Mouse (Mus musculus) gastrocnemius, postnatal 36 days (tissue): ENCODE data around the gene Ptrh2. TPM values are rescaled to one million over a fixed set of nuclear protein-coding genes. Genes with fewer than 3 reads are reported as not detected.
A peak's percentile ranks its signal among the peaks of the same experiment; 100 is the strongest.

ENCODE experiments used
- DNase-seq, 2 experiments: peaks; one replicate each; pipeline ENCODE4 v3.0.0; 2022
- intact Hi-C: fragments of 180-260 bp; cut with DNase I; formaldehyde crosslinking; loops from one replicate; pipeline ENCODE4 v1.15.1; 2025
- total RNA-seq, 2 experiments: library from RNA; stranded (reverse); gene quantifications; 2 replicates each; pipeline ENCODE4 v1.2.3; 2021

Gene Ptrh2
- total RNA-seq, 2 experiments from 2014 or later, result 5.1 to 6.1 TPM

DNA sequence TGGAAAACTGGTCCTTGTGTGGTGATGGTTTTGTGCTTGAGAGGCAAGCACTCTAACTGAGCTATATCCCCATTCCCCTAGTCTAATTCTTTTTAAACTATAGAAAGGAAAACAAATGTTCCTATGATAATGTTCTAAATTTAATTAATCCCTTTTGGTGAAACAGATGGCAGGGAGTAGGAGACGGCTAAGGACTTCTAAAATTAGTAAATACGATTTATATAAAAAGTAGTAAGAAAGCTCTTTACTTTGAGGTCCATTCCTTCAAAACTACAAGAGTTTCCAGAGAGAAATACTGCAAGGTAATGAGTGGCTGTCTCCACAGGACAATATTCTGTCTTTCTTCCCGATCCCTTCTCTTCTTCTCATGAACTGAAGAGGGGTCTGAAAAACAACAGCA is 19.4 kb upstream of the Ptrh2 start:
- intact Hi-C loops, result no loop called here
- DNase-seq, result no peak

DNA sequence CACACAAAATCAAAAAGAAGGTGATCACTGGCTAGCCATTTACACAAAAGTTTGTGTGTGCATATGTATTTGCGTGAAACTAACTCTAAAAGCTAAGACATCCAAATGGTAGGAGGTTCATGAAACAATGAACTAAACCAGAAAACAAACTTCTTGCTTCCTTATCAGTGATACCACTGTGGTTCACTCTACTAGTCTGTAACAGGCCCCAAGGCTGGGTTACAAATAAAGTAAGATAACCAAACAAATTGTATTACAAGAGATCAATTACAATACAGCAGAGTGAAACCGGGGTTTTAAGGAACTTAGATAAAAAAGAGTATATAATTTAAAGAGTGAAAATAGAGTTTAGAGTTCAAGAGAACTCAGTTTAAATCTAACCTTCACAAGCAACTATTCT is 16.2 kb upstream of the Ptrh2 start:
- no peak for DNase-seq
- intact Hi-C loops, result no loop called here

DNA sequence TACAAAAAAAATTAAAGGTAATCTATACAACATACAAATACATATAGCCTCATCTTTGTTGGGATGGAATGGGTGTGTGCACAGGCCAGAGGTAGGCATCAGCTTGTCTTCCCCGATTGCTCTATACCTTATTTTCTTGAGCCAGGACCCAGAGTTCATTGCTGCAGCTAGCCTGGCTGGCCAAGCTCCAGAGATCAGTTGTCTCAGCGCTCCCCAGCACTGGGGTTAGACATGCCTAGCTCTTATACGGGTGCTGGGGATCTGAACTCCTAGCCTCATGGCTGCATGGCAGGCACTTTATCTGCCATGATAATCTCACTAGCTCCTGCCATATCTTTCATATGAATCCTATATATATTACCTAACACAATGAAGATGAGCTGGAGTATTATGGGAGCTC is 15.6 kb upstream of the Ptrh2 start:
- DNase-seq, result no peak
- intact Hi-C loops, result no loop called here

DNA sequence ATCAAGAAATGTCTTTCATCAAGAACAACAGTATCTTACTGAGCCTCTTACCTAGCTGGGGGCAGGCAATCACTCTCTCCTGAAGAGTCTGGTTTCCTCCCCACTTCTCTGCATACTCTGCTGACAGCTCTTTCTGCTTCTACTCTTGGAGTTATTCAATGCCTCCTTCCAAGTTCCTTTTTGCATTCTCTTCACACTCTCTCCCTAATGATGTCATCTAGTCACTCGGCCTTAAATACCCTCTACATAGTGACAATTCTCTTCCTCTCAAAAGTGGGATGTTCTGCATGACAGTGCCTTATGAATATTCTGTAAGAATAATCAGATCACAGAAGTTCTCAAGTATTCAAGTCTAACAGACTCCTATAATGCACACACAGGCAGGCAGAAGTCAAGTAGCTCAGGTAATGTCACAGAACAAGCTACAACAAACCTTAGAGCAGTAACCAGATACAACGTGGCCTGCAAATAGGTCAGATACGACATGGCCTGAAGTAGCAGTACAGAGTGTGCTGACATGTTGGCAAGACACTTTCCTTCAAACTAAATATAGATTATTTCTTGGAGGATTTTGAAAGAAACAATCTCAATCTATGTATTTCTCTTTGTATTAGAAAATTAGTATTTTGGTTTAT is 12.6 kb upstream of the Ptrh2 start:
- DNase-seq, result no peak
- intact Hi-C loops, result no loop called here

DNA sequence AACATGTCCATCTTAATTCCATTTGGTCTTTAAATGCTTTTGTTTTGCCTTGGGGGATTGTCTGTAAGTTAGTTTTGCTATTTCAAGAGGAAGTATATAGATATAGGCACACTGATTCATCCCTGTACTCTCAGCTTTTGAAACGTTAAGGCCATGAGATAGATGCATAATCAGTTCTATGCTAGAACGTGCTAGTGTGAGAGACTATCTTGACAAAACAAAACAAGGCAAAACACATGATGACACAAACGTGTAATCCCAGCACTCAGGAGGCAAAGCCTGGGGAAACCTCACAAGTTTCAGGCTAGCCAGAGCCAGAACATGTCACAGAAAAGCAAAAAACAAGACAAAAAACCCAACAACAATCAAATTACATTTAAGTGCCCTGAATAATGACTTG is 11.0 kb upstream of the Ptrh2 start:
- no peak for DNase-seq
- intact Hi-C loops, result no loop called here

DNA sequence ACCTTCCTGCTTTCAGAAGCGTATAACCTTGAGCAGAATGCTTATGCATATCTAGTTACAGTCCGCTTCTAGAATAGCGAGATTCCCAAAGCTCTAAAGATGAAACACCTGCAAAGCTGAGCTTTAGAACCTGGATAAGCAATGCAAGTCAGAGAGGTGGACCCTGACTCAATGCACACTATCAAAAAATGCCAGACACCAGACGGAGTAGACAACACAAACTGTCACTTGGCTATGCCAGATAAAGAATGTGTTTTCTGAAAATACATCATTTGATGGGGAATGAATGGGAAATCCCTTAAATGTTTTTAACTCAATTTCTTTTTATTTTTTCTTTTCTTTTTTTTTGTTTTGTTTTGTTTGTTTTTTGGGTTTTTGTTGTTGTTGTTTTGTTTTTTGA is 8.3 kb upstream of the Ptrh2 start:
- DNase-seq, result no peak
- intact Hi-C loops, result no loop called here

- no peak for DNase-seq
Measured at GRCm38 (mm10) chr11:86678957-86679356, 4.8 kb upstream of the Ptrh2 start.

DNA sequence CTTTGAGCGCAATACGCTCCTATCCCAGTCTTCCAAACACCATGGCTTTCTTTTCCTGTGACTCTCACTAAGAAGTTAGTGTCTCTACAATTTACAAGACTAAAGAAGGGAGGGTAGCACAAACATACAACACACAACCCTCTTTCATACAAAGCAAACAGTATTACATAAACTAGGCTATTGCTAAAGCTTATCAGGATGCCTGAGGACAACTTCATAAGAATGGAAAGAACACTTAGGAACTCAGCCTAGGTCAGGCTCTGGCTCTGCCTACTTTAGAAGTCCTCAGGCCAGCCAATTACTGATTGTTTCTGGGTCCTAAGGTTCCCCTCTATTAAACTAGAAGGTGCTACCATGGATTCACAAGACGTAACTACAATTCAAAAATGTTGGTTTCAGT is 3.1 kb upstream of the Ptrh2 start:
- intact Hi-C loops, result no loop called here

More at GRCm38 (mm10) chr11:86678957-86679356, 4.8 kb upstream of the Ptrh2 start:
- intact Hi-C loops, result no loop called here

DNA sequence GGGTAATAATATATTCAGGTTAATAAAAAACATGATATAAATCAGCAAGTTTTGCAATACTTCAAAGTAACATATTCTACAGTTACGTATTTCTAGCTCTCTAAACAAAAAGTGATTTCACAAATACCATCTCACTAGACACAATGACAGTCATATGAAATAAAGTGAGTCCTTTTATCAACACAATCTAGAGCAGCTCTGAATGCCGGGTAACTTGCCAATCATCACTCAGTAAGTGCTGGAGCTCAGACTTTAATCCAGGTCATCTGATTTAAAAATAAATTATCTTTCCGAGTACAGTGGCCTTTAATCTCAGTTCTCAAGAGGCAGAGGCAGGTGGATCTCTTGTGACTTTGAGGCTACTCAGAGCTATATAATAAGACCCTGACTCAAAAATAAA is 2.4 kb upstream of the Ptrh2 start:
- intact Hi-C loops, result no loop called here
- no peak for DNase-seq

More for the DNA sequence above, 3.1 kb upstream of the Ptrh2 start:
- no peak for DNase-seq

- intact Hi-C loops, result no loop called here
- DNase-seq, result no peak
Measured at GRCm38 (mm10) chr11:86682861-86683260, 924 bp upstream of the Ptrh2 start.

- intact Hi-C loops, result no loop called here
- no peak for DNase-seq
Measured at GRCm38 (mm10) chr11:86684126-86685012, 584 bp downstream of the Ptrh2 start.

- intact Hi-C loops, result no loop called here
Measured at GRCm38 (mm10) chr11:86685366-86685765, 1.6 kb downstream of the Ptrh2 start.

GRCm38 (mm10) chr11:86690383-86690782 is 6.6 kb downstream of the Ptrh2 start:
- DNase-seq, result no peak
- intact Hi-C loops, result no loop called here

More at GRCm38 (mm10) chr11:86685366-86685765, 1.6 kb downstream of the Ptrh2 start:
- no peak for DNase-seq

DNA sequence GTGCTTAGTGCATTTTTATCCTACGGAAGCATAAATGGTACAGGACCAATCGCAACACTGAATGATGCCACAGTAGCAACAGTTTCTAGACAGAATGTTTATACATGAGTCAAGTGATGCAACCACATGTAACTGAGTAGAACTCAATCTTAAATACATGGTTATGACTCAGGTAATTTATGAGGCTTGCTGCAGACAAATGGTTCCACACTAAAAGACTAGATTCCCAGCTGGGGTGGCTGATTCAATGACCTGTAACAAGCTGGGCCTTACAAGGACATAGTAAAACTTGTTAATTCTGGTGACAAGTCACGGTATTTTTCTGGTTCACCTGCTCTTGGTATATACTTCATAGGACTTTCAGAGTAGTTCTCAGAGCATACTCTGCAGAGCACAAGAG is 7.7 kb downstream of the Ptrh2 start:
- intact Hi-C loops, result no loop called here

DNA sequence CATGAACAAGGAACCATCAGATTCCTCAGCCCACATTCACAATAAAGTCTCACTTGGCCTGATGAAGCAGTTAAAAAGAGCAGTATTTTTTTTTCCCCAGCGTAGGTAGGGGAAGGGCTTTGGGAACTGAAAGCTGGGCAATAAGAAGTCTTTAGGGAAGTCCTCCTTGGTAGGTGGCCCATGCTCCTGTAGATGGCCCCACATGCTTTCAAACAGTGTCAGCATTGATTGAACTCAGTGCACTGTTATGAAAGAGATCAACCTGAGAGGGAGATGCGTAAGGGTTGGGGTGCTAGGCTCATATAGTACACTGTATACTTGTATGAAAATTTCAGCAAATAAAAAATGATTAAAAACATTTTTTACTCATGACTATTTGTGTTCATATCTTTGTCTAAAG is 8.2 kb downstream of the Ptrh2 start:
- intact Hi-C loops, result no loop called here
- DNase-seq, result no peak

More for the DNA sequence above, 7.7 kb downstream of the Ptrh2 start:
- no peak for DNase-seq

GRCm38 (mm10) chr11:86692546-86692945 is 8.8 kb downstream of the Ptrh2 start:
- no peak for DNase-seq
- intact Hi-C loops, result no loop called here

- DNase-seq, result no peak
Measured at GRCm38 (mm10) chr11:86695461-86695860, 11.7 kb downstream of the Ptrh2 start.

GRCm38 (mm10) chr11:86701151-86701550 is 17.4 kb downstream of the Ptrh2 start:
- intact Hi-C loops, result no loop called here
- no peak for DNase-seq

More at GRCm38 (mm10) chr11:86695461-86695860, 11.7 kb downstream of the Ptrh2 start:
- intact Hi-C loops, result no loop called here

DNA sequence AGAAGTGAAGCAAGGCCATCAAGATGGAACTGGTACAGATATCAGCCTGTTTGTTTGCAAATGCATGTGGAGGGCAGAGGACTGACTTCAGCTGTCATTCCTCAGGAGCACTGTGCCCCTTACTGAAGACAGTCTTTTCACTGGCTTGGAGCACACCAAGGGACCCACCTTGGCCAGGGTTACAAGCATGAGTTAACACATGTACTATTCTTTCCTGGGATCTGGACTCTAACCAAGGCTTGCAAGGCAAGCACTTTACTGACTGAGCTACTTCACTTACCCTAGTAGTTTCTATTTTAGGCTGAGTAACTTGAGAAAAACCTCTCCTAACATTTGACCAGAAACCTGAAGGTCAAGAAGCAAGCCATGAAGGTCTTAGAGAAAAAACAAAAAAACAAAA is 30.8 kb downstream of the Ptrh2 start:
- DNase-seq, result peak in 1 of 2 experiments; percentile 19
- intact Hi-C loops, result loop anchor here (5.0 kb wide), 1 partner anchor 43 kb away; the partner anchor contains the start of gene Cltc

- DNase-seq, result no peak
- intact Hi-C loops, result loop anchor here (5.0 kb wide), 1 partner anchor 40 kb away; the partner anchor contains the start of gene Cltc
Measured at GRCm38 (mm10) chr11:86717306-86718065, 33.7 kb downstream of the Ptrh2 start.

- no peak for DNase-seq
- intact Hi-C loops, result loop anchor here (5.0 kb wide), 1 partner anchor 39 kb away; the partner anchor contains the start of gene Cltc
Measured at GRCm38 (mm10) chr11:86718369-86718768, 34.6 kb downstream of the Ptrh2 start.
